Mouse (Mus musculus) ovary, postnatal 10 days (tissue): ENCODE measurements around the gene Hdac1.

ENCODE experiments used
- DNase-seq: peaks from one replicate; pipeline ENCODE4 v3.0.0; 2022; ENCODE audit warnings: low spot score

Hdac1 gene

DNA sequence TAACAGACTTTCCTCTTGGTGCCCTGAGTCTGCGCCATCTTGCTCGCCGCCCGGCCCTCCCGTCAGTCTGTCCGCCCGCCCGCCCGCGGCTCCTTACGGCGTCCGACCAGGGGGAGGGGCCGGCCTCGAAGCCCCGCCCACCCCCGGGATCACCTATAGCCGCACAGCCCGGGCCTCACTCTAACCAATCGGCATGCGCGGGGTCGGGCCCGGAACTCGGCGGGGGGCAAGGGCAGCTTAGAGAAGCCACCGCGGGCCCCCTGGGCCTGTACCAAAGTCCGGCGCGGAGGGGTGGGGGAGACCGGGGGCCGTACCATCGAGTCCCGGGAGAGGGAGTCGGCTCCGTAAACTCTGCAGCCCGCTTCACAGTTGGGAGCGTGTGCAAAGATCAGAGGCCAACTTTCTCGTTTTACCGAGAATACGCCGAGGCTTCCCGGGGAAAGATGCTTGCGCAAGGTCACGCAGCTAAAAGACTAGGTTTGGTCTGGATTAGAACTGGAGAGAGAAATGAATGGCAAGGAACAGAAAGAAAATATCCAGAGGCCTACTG, at the start of gene Hdac1:
Gene Hdac1 (minus strand): TSS at position 122 of the 550 bp plus-strand sequence.
- peak; percentile 96 for DNase-seq

DNA sequence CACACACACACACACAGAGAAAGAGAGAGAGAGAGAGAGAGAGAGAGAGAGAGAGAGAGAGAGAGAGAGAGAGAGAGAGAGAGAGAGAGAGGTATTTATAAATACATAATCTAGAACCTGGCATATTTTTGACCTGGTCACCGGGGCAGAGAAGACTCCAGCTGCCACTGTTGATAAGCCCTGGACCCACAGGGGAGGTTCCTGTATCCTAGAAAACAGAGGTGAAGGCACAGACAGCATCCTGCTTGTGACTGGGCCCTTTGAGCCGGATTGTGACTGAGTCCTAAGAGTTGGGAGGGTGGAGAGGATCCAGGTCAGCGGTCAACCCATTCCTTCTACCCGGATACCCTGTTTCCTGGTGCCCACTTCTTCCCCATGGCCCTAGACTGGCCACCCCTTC, 46.4 kb upstream of the Hdac1 start:
- DNase-seq: no peak

DNA sequence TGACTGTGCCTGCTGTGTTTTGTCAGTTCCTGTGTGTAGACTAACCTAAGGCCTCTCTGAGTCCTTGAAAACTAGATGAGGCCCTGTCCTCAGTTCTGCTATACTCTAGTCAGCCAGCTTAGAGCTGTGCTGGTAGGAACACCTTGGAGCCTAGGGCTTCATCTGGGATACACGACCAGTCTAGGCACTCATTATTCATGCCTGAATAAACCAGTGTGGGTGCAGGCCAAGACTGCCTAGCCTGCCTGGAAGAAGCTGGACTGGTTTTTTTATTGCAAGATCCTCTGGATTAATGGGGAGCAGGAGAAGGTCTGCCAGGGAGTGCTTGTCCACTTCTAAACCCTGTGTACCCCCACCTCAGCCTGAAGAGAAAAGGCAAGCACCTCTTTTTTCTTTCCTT, 44.4 kb upstream of the Hdac1 start:
- DNase-seq: no peak

DNA sequence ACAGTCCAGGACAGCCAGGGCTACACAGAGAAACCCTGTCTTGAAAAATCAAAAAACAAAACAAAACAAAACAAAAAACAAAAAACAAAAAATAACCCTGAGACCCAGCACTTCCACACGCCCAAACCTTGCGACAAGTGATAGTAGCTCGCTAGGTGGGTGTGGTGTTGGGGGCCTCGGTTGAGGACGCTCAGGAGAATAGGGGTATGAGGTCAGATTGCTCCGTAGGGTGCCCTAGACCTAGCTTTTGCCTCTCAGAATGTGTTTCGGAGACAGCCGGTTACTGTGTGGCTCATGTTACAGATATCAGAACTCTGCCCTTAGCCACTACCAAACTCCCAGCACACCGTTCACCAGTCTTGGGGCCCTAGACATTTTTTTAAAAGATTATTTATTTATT, 43.3 kb upstream of the Hdac1 start:
- no peak for DNase-seq

DNA sequence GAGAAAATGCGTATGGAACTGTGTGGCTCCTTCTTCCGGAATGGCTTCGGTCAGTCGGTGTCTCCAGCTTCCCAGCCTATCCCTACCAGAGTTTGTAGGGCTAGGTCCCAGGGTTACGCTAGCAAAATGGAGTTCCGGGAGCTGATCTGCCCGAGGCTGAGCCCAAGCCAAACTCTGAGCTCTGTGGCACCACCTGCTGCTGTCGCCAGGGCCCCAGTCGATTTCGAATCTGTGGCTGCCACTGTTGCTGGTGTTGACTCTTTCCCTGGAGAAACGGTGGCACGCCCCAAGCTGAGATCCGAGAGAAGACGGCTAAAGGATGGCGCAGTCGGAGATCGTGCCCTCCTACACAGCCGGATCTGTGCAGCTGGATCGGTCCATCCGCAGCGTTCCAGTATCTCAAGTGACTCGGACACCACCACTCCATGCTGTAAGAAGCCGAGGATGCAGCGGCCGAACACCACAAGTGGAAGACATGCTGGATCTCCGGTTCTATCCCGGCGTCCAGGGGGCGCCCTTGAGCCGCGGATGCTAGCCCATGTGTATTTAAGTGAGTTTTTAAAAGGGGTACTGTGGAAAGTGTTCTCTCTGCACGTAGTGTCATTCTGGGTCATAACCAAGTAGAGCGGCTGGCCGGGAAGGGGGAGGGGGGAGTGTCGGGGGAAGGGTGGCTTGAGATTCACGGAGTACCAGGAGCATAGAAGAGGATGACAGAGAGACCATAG, 42.5 kb upstream of the Hdac1 start:
- DNase-seq: peak; percentile 72

DNA sequence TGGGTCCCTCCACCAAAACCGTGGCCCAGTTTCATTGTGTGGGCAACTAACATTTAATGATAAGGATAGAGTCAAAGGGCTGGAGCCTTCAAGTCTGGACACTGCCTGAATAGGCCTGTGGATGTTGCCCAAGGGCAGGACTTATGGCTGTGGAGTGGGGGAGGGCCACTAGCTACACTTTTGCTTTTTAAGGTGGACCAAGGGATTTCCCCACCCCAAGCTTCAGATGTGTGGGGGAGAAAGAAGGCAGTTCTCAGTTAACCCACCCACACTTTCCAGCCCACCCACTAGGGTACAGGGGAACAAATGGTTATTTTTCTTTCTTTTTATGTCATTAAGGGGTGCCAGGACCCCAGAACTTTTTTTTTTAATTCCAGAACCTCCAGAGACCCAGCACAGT, 41.9 kb upstream of the Hdac1 start:
- DNase-seq: no peak

DNA sequence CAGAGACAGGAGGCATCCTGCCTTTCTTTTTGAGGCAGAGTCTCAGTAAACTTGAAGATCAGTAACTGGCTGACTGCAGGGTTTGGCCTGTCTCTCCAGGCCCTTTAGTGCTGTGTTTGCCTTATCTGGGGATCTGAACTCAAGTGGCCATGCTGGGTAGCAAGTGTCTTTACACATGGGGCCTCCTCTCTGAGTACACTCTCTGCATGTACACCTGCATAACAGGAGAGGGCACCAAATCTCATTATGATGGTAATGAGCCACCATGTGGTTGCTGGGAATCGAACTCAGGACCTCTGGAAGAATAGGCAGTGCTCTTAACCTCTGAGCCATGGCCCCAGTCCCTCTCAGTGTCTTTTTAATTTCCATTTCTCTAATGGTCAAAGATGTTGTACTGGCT, 39.7 kb upstream of the Hdac1 start:
- no peak for DNase-seq

DNA sequence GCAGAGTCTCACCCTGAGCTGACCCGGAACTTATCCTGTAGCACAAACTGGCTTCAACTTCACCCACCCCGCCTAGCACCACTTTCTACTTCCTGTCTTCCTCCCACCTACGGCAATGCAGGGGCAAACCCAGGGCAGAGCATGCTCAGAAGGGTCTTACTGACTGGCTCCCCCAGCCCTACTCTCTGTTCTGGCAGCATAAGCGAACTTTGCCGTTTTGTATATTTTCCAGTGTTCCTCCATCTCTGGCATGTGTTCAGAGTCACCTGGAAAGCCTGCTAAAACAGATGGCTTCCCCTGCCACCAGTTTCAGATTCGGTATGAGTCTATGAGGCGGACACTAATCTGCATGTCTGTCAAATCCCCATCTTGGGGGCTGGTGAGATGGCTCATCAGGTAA, 37.8 kb upstream of the Hdac1 start:
- DNase-seq: no peak

DNA sequence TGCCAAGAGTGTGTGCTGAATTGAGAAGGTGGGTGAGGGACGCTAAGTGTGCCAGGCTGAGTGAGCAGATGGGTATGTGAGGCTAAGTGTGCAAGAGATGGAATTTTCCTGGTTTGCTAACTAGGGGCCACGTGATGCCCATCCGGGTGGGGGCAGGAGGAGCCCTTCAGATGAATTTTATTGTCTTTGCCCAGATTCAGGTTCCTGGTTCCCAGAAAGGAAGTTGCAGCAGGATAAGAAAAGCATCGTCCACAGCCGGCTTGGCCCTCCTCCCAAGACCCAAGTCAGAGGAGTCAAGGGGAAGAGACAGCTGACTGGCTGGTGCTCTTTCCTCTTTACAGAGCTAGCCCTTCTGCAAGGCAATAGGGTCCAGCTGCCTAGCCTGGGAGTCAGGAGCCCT, 36.0 kb upstream of the Hdac1 start, which contains the start of gene Fam167b:
Gene Fam167b (minus strand): TSS at position 84 of the 400 bp plus-strand sequence.
- DNase-seq: no peak

DNA sequence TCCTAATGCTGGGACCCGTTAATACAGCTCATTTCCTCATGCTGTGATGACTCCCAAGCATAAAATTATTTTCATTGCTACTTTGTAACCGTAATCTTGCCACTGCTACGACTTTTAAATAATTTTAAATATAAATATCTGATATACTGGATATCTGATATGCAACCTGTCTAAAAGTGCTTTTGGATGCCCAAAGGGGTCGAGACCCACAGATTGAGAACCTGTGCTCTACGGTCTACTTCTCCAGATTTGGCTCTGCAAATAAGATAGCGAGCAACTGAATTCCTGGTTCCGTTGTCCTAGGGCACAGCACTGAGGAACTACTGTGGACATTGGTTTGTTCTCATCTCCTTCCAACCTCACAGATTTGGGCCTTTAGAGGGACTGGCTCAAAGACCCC, 35.2 kb upstream of the Hdac1 start:
- DNase-seq: no peak

DNA sequence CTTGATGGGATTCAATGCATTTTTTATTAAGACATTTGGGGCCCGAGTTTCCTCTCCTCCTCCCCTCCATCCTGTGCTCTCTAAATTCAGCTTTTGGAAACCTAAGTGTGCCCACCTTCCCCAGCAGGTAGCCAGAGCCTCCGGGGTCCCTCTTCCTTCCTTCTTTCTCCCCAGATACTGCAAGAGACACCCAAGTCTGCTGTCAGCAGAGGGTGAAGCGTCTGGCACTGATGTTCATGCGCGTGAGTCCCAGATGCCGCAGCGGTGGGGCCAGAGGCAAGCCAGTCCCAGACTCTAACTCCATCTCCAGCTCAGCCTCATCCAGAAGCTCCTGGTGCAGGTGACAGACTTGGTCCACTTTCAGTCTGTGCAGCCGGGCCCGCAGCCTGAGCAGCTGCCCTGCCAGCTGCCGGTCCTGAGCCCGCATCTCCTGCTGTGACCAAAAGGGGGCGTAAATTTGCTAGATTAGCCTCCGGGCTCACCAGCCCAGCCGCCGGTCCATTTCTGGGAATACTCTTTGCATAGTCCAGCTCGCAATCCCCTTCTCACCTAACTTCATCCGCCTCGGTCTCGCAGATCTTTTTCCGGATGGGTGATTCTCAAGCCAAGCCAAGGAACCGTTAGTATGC, 34.5 kb upstream of the Hdac1 start:
- DNase-seq: peak; percentile 48

DNA sequence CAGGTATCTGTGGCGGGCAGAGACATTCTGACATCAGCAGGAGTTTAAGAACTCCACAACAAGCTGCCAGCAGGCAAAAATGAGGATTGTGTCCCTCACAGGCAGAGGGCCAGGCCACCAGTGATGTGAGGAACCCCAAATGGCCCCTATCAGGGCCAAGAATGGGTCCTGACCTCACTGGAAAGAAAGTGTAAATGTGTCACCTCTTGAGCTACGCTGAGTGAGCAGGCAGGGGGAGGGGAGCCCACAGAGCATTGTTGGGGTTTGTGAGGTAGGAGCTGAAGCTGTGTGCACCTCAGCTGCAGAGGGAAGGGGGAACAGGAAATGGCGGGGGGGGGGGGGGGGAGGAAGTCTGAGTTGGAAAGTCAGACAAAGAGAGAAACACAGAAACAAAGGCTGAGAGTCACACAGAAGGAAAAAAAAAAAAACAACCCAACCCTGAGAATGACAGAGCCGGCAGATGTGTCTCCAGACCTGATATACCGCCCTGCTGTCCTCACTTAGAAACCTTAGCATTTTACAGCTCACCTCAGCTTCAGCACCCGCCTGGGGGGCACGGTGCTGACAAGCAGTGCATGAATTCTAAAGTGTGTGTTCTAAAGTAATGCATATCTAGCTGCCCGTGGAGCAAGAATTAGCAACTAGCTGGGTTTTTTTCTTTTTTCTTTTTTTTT, 32.8 kb upstream of the Hdac1 start:
- no peak for DNase-seq

DNA sequence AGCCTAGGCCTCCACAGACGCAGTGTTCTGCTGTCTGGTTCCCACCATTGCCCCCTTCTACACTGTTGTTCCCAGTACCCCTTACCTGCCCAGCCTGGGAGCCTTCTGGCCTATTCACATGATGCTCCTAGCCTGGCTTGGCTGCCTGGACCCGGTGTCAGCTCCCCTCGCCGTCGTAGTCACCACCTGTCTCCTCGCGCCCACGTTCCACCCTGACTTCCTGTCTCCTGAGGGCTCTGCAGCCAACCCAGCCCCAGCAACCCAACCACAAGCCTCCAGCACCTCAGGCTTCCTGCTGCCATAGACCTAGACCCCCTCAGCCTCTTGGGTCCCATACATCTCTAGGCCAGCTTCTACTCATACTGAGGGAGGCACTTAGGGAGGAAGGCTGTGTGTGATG, 30.9 kb upstream of the Hdac1 start, which contains the start of gene Lck:
Gene Lck (minus strand): TSS at position 212 of the 400 bp plus-strand sequence.
- no peak for DNase-seq

DNA sequence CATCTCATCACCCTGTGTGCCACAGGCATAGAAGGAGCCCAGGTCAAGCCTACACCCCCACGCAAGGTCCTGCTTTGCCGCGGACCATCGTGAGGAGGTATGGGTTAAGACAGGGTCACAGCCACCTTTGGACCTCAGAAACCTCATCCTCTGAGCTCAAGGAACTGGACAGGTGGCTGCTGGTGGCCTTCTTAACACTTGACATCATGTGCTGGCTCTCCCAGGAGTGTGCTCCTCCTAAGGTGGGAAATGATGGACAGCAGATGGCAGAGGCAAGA, 30.5 kb upstream of the Hdac1 start:
- no peak for DNase-seq

DNA sequence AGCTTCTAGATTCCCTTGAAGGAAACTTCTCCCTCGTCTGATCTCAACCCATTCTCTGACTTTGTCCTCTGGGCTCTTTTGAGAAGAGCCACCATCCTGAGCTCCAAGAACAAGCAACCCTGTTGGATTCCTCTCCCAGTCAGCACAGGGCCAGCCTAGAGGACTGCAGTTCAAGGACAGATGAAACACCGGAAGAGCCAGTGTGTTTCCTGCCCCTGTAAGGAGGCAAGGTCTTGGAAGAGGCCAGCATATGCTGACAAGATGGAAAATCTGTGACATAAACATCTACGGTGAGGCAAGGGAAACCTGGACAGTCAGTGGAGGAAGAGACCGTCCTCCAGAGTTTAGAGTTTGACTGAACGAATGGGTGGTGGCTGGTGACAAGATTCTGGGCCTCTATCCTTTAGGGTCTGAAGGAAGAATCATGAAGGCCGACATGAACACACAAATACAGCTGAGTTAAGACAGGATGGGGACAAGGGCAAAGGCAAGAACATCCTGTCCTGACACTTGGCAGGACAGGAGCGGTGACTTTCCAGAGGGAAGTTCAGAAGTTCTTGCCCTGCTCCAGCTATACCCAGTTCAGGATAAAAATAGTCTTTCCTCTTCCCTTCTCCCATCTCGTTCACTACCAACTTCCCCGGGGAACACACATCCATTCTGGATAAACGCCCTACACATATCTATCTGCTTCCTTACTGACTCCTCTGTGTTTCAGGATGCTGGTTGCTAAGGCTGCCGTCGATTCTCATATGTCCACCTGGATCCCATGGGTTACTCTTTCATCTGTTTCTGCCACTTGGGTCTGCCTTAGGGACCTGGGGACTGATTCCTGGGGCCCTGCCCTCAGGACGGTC, 30.0 kb upstream of the Hdac1 start:
- DNase-seq: no peak

DNA sequence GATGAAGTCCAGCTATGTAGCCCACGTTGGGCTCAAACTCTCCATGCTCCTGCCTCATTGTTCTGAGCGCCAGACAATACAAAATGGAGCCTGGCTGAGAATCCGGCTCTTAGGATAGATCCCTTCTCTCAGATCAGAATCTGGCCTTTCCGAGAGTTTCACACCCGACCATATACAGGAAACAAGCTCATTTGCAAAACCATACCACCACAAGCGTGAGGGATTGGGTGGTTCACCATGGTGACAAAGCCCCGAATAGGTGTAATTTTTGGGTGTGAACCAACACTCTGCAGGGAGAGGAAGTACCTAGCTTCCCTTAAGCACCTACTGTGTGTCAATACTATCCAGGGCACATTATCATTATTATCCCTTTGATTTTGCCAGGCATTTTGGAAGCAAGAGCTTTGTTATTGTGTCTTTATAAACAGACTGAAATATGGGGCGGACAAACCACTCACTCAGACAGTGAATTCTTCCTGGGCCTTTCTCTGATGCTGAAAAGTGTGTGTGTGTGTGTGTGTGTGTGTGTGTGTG, 29.1 kb upstream of the Hdac1 start:
- no peak for DNase-seq

DNA sequence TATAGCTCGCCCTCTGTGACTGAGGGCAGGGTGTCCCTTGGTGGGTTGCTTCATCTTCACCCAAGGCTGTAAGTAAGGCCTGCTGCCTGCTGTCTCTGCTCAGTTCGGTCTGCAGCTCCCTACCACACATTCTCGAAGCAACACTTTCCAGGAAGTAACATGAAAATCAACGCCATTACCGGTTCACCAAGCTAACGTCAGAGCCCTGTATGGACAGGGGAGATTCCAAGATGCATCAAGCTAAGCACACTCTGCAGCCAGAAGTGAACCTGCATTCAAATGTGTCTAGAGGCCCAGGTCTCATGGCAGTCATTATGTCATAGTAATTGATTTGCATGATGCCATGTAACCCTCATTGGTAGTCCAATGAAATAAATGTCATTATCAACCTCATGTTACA, 27.5 kb upstream of the Hdac1 start:
- no peak for DNase-seq

DNA sequence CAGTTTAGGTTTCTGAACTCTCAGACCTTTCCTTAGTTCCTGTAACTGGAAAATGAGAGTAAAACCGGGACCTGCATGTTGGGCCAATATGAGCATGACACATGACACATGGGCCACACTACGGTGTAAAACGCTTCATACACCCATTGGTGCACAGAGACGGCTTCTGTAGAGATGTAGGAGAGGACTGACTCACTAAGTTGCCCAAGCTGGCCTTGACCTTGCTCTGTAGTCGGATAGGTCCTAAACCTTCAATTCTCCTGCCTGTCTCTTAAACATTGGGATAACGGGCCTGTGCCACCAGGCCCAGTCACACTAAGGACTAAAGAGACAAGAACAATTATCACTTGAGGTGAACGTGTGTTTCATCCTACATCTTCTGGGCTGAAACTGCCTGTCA, 25.9 kb upstream of the Hdac1 start:
- no peak for DNase-seq

DNA sequence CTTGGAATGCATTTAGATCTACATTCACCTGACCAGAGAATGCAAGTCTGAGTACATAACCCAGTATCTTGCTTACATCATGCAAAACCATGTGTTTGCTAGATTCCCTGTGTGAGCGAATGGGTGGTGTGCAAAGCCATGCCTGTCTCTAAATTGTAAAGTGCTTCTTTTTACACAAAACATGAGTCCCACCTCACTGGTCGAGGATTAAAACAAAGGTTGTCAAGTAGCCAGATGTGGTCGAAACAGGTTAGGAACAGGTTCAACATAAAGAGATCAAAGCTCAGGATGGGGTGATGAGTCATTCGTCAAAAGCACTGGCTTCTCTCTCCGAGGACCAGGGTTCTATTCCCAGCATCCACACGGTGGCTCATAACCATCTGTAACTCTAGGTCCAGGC, 22.6 kb upstream of the Hdac1 start:
- DNase-seq: no peak

DNA sequence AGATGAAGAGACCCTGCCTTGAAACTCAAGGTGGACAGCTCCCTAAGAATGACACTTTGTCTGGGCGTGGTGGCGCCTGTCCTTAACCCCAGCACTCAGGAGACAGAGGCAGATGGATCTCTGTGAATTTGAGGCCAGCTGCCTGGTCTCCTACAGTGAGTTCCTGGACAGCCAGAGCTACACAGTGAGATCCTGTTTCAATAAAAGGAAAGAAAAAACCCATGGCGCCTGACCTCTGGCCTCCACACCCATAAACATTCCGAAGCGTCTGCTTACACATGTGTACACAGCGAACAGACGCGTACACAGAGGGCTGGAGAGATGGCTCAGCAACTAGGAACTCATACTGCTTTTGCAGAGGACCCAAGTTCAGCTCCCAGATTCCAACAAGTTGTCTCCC, 21.2 kb upstream of the Hdac1 start:
- no peak for DNase-seq

DNA sequence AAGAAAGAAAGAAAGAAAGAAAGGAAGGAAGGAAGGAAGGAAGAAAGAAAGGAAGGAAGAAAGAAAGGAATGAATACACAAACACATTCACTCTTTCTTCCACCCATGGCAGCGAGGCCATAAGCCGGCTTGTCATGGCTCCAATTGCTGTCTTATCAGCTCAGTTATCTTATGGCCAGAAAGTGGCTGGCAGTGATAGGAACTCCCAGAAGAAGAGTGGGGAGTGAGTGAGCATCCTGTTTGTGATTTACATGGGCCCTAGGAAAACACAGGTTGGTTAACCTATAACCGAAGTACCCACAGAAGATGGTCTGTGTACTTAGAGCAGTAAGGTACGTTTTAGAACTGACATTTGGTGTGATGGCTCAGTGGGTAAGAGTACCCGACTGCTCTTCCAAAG, 18.7 kb upstream of the Hdac1 start:
- DNase-seq: no peak

DNA sequence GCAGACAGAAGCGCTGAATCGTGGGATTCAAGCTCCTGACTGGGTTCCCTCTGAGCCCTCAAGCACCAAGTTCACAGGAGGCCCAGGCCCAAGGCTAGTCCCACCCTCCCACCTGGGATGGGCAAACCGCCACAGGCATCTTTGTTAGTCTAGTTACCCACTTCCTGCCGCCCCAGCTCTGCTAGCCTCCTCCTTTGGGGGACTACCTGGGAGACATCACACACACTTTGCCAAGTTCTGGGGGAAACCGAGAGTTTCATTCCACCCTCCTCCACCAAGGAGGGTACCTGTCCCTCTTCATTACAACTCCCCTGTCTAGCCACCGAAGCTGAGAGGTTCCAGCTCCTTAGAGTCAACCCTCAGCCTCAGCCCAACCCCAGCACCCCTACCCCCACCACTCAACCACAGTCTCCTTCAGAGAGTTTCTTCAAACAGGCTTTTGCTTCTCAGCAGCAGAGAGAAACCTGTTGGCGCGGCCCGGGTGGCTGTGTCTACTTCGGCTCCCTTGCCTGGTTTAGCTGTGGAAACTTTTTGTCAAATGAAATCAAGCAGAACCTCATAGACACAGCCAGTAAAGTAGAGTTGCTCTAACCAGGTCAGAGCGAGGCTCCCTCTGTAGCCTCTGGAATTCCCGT, 15.9 kb upstream of the Hdac1 start:
- DNase-seq: no peak
